Comparison of ENCODE assay signal across 10 mouse cellular contexts in genomic region chr19:32593870-32594269, GRCm38 (mm10). TPM values are rescaled to one million over a fixed set of nuclear protein-coding genes. Genes with fewer than 3 reads are reported as not detected.
DNase-seq lines count a peak whose midpoint lies in the region; ATAC-seq and TF ChIP-seq lines count a peak whose summit lies in the region.
"Had no signal": no experiment of that assay in that cellular context is flagged by ENCODE, and none has a peak within 500 bp of the region (broad histone marks: within the 10 kb centered on the region; RNA-seq: fewer than 3 reads in every experiment).

No protein-coding gene starts in this region.

- H3K4me3 ChIP-seq in kidney, postnatal 0 days (replicated peaks; ENCODE audit: low read depth, low read length): no peak overlapping the region
- H3K4me3 ChIP-seq: embryonic facial prominence, embryonic 13.5 days had no signal

- no peak for ATAC-seq in kidney, postnatal 0 days (replicated peaks; ENCODE audit: low FRiP score, low read depth)
- ATAC-seq in erythroblast, adult 5-6 weeks (replicated peaks; ENCODE audit: low FRiP score, poor library complexity, severe bottlenecking): 0 out of 2 replicates have a peak, but pooled peaks have one; percentile 59
- ATAC-seq in erythroid progenitor cell, adult 5-6 weeks (replicated peaks; ENCODE audit: low FRiP score, poor library complexity, severe bottlenecking): no peak

- no peaks in the 10 kb centered on the region for H3K36me3 ChIP-seq in kidney, postnatal 0 days (ENCODE audit: insufficient read depth, low read length)
- H3K36me3 ChIP-seq: embryonic facial prominence, embryonic 13.5 days had no signal

- peak; percentile 56 for TF ChIP-seq CTCF in kidney, postnatal 0 days (IDR thresholded peaks at IDR 0.05; ENCODE audit: low read depth)

- H3K4me2 ChIP-seq in kidney, postnatal 0 days (ENCODE audit: low read length): no peak overlapping the region
- H3K4me2 ChIP-seq: embryonic facial prominence, embryonic 13.5 days had no signal

- H3K27ac ChIP-seq in kidney, postnatal 0 days: no peak overlapping the region
- H3K27ac ChIP-seq: embryonic facial prominence, embryonic 13.5 days; macrophage had no signal

- H3K4me1 ChIP-seq in kidney, postnatal 0 days (replicated peaks; ENCODE audit: insufficient read depth, low read length): no peaks in the 10 kb centered on the region

- no peaks in the 10 kb centered on the region for H3K9me3 ChIP-seq in kidney, postnatal 0 days (replicated peaks; ENCODE audit: low read length)
- H3K9me3 ChIP-seq: embryonic facial prominence, embryonic 13.5 days had no signal

- no peak overlapping the region for H3K9ac ChIP-seq in kidney, postnatal 0 days (ENCODE audit: low read depth, low read length)
- H3K9ac ChIP-seq: embryonic facial prominence, embryonic 13.5 days had no signal

- H3K27me3 ChIP-seq in kidney, postnatal 0 days (ENCODE audit: insufficient read depth, low read length): no peaks in the 10 kb centered on the region

- 75% methylated on average over 5 of the region's 5 CpGs for WGBS in kidney, postnatal 0 days

- DNase-seq in kidney, postnatal 0 days (ENCODE audit: low spot score): peak; percentile 24
- no peak for DNase-seq in kidney, postnatal 10 days
- peak; percentile 17 to 21 for DNase-seq in B cell, adult 2 months
- peak; percentile 66 for DNase-seq in ES-CJ7 (ENCODE audit: low read depth, low spot score)
- no peak for DNase-seq in left cerebral cortex, adult 8-10 months (ENCODE audit: low spot score in 2 of 2)
- DNase-seq: gastrocnemius, postnatal 14 days had no signal

RNA-seq across cellular contexts. Expression of gene Papss2, which starts 1.7 kb away (rescaled TPM):
- 27.1 and 28.3 TPM in 2 replicates for polyA plus RNA-seq in kidney, postnatal 0 days (2015; fragmentation: Nextera tagmentation; extraction: Ambion mirVana)
- total RNA-seq in erythroblast, adult 5-6 weeks (2015; ENCODE audit: low replicate concordance): 2.9 and 9.8 TPM in 2 replicates
- 2.0 and 3.1 TPM in 2 replicates for total RNA-seq in erythroblast, adult 5-6 weeks (2017; ENCODE audit: low replicate concordance)
- 1.4 and 6.3 TPM in 2 replicates for total RNA-seq in erythroid progenitor cell, adult 5-6 weeks (2015; ENCODE audit: low replicate concordance)
- total RNA-seq in erythroid progenitor cell, adult 5-6 weeks (2017; ENCODE audit: low replicate concordance): 1.7 and 3.4 TPM in 2 replicates
- 10 to 100 TPM in 3 of 4 experiments, 1 to 10 TPM in 1; 9.1 to 13.1 (median 10.4) TPM for total RNA-seq in left cerebral cortex, adult 8-10 months (2022)

Comparison
In these comparisons a context has a peak if more than half of its experiments do, and no peak if none do; other contexts are left out.
1. DNase-seq: peak in kidney, postnatal 0 days (single experiment), B cell, adult 2 months (2 of 2) and ES-CJ7 (single experiment); none in kidney, postnatal 10 days (single experiment) and left cerebral cortex, adult 8-10 months (0 of 2).